Mouse (Mus musculus) lung, postnatal 0 days (tissue): ENCODE measurements at regions not wholly inside any gene's neighbourhood (a gene's known extent, or its start where the extent isn't known, plus 50 kb on each side); places are given as distances from the start of the nearest gene placed in this dataset.

Experiments
- CTCF ChIP-seq: IDR thresholded peaks from 2 replicates; pipeline ENCODE4 v1.5.1; 2016; ENCODE audit warnings: antibody characterized with exemption, mild to moderate bottlenecking
- EP300 ChIP-seq: IDR thresholded peaks from 2 replicates; pipeline ENCODE4 v1.6.1; 2016; ENCODE audit warnings: antibody characterized with exemption, mild to moderate bottlenecking, control low read depth

GRCm38 (mm10) chr9:24879662-24880061 lies 105.6 kb upstream of the Tbx20 start:
- TF ChIP-seq CTCF (no peak), EP300 (no peak)
